Mouse (Mus musculus): Measurements from ENCODE around the gene Capn2. TPM values are rescaled to one million over a fixed set of nuclear protein-coding genes. Genes with fewer than 3 reads are reported as not detected.

The Capn2 gene
- total RNA-seq, 2 experiments from 2014 or later, result 79.2 to 87.6 TPM

Other genes with a start within 250 kb of the Capn2 start
- gene Degs1, start 234.8 kb downstream of the Capn2 start, total RNA-seq (2021), result 10 to 100 TPM; 31.9 to 41.5 TPM
- 10 to 100 TPM; 16.8 to 23.5 TPM for gene Fbxo28, start 176.0 kb downstream of the Capn2 start, total RNA-seq (2021)
- 10 to 100 TPM; 14.2 to 14.5 TPM for gene Trp53bp2, start 108.4 kb downstream of the Capn2 start, total RNA-seq (2021)
- gene Capn8, start 47.4 kb upstream of the Capn2 start, total RNA-seq (2021), result not detected
- gene Ccdc185, start 231.6 kb upstream of the Capn2 start, total RNA-seq (2021), result not detected
- 1 to 10 TPM; 2.0 to 2.1 TPM for gene Susd4, start 246.3 kb upstream of the Capn2 start, total RNA-seq (2021)